Mouse (Mus musculus): ENCODE data around the gene Rtp4.

Rtp4 gene

DNA sequence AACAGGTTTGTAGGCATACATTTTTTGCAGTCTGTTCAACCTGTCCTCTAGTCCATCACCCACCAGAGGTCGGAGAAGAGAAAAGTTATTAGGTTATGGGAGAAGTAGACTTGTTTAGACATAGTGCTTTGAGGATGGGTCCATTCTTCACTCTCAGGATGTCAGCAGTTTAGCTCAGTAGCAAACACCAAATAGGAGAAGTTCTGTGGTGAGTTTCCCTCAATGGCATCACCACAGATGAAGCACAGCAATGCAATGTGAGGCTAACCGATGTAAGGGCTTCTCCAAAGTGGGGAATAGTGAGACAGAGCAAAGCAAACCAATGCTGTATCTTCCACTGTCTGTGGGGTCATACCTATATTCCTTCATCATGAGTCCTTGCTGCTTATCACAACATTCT lies 37.6 kb downstream of the Rtp4 start:
- DNase-seq (ENCODE audit: extremely low read depth, insufficient read length, low spot score): no peak

DNA sequence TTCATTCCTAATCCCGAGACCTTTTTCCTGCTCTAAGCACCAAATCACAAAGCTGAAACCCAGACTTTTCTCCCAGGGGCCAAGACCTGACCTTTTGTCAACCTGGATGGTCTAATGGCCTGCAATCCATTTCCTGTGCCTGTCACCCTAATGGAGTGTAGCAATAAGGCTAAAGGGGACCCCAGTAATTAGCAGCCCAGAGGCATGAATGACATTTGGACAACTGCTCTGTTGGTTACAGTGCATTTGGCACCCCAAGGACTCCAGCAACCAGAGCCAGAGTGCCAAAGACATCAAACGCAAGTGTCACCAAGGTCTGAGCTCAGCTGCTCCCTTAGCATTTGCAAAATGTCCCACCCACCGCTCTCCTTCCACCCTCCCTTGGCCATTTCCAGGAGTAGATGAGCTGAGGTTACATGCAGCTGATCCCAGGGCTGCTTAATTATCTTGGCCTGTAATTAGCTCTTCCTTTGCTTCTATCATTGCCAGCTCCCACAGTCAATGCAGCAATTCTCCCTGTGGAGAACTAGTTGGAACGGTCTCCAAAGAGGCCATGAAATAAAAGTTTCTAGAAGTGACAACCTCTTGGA lies 48.4 kb downstream of the Rtp4 start:
- DNase-seq (ENCODE audit: extremely low read depth, insufficient read length, low spot score): no peak

DNA sequence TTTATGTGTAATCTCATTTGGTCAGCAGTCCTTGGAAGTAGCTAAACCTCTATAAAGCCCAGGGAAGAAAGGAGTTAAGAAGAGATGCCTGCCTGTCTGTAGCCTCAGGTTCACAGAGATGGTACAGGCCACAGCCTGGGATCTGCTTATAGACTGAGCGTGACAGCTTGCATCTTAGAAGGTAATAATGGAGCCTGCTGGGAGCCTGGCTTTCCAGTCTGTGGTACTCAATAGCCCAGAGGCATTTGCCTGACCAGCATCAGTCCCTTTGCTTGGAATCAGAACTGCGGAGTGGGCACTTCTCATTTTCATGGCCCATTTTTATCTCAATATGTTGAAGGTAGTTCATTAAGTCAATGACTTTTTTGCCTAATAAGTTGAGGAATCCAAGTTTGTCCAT lies 54.5 kb downstream of the Rtp4 start:
- DNase-seq (ENCODE audit: extremely low read depth, insufficient read length, low spot score): no peak

DNA sequence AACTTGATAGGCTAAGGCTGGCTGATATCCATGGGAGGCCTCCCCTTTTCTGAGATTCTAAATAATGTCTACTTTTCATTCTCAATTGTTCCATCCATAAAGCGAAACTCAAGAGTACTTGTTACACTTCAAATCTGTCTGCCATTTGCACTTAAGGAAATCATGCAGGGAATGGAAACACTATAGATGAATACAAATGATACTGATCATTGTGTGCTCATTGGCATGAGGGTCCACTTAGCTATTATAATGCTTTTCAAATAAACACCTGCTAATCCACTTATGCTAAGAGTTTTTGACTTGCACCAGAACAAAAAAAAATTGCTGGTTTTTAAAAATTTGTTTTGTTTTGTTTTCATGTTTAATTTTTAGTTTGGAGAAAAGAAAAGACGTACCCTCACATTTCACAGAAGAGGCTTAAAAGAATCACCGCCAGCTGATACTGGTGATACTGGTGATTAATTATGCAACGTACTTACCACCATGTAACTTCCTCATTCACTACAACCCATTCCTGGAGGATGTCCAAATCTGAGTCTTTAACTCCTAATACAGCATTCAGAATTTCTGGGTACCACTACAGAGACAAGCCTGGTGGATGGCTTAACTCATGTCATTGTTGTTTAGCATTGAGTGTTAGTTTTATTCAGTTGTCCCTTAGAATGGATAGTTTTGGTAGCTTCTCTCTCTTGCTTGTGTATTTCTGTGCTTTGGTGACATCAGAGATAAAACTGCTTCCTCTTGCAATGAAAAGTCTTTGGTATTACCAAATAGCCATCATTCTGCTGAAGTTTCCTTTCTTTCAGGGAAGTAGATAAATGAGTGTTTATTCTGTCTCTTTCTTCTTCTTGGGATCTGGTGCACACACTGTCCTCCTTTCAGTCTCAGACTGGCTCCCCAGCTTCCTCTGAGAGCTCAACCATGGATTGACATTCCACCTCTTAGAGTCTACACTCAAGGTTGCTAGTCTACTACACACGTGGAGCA lies 71.3 kb downstream of the Rtp4 start:
- DNase-seq (ENCODE audit: extremely low read depth, insufficient read length, low spot score): no peak

DNA sequence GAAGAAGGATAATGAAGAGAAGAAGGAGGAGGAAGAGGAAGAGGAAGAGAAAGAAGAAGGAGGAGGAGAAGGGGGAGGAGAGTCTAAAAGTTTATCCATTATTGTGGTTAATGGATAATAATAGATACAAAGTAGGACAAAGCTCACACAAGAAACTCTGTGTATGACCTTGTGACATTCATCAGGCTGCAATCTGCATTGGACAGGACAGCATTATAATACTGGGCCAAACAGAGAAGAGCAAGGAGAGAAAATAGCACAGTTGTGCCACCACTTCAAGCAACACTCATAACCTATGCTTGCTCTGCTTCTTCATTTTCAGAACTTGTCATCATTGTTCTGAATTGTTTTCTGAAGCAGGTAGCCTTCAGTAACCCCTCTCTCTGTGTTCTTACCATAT lies 72.4 kb downstream of the Rtp4 start:
- no peak for DNase-seq (ENCODE audit: extremely low read depth, insufficient read length, low spot score)

DNA sequence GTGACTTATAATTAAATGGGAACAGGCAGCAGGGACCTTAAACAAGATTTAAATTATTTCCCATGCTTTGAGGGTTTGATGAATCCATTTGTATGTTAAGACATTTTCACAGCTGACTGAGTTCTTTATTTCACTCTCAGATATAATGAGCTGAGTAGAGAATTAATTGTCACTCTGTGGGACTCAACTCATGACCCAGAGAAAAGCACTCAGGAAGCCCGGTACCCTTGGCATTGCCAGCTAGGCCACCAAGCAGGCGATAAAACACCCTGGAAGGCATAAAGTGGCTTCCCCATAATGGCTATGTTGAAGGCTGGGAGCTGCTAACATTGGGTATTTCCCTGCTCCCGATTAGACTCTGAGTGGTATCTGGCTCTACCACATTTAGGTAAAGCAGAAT lies 76.6 kb downstream of the Rtp4 start:
- no peak for DNase-seq (ENCODE audit: extremely low read depth, insufficient read length, low spot score)

DNA sequence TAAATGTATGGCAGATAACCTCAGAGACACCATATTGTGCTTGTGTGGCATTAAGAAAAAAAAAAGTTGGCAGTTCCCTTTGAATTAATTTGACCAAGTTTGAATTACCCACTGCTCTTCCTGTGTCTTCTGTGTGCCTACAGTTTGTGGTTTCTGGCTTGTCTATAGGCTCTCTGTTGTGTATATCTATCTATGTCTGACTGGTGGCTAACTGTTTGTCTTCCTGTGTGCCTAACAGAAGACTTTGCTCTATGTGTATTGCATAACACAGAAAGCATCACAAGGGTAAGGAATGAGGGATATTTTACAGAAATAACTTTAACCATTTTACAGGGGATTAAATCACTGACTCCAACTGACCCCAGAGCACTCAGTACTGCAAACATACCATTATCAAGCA lies 77.9 kb downstream of the Rtp4 start:
- no peak for DNase-seq (ENCODE audit: extremely low read depth, insufficient read length, low spot score)

DNA sequence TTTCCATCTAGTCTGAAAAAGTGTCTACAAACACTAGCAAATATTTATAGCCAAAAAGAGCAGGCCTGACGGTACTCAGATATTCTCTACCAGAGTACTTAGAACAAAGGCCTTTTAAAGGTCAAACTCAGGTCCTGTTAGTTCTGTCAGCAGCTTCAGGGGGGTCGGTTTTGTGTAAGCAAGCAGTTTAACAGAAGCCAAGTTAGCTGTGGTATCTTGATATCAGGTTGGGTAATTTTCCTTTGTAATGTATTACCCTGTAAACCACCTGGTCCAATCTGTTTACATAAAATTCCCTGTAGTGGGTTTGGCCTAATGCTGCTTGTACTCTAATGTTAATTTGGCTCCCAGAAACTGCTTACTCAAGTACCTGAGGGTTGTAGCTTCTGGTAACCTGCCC lies 86.1 kb downstream of the Rtp4 start:
- no peak for DNase-seq (ENCODE audit: extremely low read depth, insufficient read length, low spot score)

DNA sequence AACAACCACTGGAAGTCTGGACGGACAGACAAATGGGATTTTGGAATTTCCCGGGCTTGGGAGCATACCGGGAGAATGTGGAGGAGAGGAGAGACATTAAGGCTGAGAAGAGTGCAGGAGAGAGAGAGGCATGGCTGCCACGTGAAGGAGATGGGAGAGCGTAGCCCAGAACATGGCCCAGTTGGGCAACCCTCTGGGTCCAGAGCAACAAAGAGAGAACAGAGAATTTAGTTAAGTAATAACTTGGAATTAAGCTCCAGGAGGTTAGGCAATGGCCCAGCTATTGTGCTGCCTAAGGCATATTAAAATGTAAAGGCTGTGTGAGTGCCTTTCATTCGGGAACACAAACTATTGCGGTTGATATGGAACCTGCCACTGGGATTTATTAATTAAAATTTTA lies 86.6 kb downstream of the Rtp4 start:
- DNase-seq (ENCODE audit: extremely low read depth, insufficient read length, low spot score): no peak

DNA sequence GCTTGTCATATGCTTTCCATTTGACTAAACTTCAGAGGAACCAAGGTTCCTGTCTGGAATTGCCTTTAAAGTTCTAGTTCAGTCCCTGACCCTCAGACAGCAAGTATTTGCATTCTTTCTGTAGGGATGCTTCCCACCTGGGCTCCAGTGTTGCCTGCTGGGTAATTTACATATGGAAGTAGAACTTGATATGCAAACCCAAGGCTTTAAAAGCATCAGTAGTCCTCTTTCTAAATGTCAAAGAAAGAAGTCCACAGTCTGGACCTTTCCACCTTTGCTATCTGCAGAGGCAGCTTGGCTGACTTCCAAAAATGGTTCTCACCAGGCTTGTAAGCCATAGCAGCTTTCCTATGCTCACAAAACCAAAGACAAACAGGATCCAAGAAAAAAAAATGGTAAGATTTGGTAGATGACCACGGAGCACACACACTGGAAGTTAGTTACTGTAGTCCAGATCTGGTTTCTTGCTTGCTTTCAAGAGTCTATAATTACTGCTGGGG lies 87.9 kb downstream of the Rtp4 start:
- DNase-seq (ENCODE audit: extremely low read depth, insufficient read length, low spot score): no peak

DNA sequence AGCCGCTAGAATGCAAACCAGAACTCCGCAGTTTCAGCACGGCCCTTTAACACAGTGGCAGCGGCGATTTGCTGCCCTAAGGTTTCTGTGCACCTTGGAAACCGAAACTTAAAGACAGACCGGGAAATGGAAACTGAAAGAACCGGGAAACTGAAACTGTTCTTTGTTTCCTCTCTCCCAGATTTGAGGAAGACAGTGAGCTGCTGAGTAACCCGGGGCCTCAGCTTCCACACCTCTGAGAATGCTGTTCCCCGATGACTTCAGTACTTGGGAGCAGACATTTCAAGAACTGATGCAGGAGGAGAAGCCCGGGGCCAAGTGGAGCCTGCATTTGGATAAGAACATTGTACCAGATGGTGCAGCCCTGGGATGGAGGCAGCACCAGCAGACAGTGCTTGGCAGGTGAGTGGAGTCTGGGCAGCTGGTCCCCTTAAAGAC lies 89.7 kb downstream of the Rtp4 start:
- DNase-seq (ENCODE audit: extremely low read depth, insufficient read length, low spot score): peak; percentile 41

DNA sequence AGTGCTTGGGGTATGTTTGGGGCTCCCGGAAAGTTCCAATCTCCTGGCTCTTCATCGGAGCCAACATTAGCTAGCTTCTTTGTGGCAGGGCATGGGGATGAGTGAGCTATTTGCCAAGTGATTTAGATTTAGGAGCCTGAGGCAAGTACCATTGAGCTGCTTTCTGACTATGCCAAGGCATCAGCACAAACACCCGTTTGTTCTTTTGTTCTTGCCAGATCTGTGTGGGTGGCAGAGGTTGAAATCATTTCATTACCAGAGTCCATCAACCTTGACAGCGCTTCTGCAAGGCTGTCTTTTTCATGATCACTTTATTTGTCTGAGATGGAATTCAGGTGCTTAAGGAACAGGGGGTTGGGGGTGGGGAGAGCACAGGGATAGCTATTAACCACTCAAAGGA lies 104.1 kb downstream of the Rtp4 start:
- DNase-seq (ENCODE audit: extremely low read depth, insufficient read length, low spot score): no peak

DNA sequence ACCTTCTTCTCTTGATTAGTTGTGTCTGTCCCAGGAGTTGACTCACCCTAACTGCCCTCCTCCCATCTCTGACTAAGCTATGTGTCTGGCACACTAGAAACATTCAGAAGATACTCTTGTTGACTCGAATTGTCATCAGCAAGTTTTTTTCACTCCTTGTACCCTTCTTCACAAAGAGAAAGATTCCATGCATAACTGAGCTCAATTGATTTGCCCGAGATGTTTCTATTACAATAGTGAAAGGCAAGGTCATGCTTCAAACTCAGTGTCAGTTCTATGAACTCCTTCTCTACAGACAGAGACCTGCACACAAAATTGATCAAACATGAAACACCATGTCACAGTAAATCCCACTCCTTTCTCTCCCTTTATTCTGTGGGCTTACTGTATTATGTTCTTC lies 111.4 kb downstream of the Rtp4 start:
- DNase-seq (ENCODE audit: extremely low read depth, insufficient read length, low spot score): no peak

DNA sequence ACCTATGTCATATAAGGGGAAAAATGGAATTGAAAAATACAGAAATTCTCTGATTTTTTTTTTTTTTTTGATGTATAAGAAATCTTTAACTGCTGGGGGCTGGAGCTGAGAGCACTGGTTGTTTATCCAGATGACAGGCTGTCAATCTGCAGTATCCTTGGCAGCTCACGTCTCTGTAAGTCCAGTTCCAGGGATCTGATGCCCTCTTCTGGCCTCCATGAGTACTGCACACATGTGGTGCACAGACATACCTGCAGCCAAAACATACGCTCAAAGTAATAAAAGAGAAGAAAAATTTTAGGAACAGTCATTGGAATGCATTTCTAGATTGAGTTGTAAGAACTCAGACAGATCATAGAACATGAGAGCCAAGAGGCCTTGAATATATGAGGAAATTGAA lies 112.6 kb downstream of the Rtp4 start:
- DNase-seq (ENCODE audit: extremely low read depth, insufficient read length, low spot score): no peak

DNA sequence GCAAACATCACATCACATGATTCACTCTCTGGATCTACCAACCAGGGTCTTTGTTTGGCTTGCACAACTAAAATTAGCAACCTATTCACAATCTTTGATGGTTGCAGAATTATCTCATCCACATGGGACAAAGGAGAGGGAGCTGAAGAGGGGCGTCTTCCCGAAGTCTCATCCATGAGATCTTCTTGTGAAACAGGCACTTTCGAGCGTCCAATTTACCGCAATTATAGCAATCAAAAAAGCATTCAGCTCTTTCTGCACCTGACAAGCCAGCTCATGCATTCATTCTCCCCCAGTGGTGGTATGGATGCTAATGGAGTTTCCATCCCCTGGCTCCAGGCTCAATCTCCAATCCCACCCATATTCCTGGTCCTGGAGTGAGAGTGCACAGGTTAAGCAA lies 132.9 kb downstream of the Rtp4 start:
- no peak for DNase-seq (ENCODE audit: extremely low read depth, insufficient read length, low spot score)

DNA sequence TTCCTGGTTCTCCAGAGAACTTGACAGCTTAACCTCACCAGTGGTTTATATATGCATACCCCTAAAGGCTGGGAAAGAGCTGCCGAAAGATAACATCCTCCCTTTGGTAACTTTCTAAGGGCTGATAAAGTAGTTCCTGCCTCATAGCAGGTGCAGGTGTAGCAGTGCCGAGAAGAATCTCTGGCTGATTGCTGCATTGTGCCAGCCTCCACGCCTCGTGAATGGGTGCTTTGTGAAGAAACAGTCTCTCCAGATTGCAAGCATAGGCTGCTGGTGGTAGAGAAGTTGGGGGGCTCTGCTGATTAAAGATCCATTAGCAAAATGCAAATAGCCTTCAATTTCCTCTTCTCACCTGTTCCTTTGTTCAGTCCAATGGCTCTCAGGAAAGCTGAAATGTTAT lies 133.4 kb downstream of the Rtp4 start:
- no peak for DNase-seq (ENCODE audit: extremely low read depth, insufficient read length, low spot score)

DNA sequence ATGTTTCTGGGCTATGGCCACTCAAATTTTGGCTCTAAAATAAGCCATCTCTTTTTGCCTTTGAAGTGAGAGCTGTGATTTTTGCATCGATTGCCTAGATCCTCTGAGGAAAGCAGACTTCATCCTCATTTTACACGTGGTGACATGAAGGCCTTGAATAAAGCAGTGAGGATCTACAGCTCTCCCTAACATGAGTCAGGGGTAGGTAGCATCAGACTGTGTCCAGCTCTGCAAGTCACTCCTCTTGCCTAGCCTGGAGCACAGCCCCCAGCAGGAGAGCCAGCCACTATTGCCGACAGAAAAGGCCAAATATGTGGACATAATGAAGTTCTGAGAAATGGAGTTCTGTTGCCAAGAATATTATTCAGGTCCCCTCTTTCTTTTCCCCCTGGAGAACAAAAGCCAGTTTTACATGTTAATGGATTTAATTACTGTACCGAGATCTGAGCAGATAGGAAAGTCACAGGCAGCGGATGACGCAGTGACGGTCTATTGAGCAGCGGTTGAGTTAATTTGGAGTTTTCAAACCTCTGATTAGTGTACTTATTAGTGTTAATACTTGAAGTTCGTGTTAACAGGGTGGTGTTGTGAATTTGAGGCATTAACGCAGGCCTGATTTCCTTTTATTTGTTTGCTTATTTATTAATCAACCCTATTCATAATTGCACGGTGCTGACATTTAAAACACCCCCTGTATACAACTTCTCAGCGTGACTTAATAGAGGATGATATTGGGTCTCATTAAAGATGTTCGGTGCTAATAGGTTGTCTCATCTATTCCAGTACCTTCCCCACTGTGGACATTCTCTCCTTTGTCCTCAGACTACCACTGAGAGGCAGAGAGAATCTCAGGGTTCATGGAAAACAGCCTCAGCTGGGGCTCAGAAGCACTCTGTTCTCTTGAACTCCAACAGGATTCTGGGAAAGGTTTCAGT lies 139.8 kb downstream of the Rtp4 start:
- DNase-seq (ENCODE audit: extremely low read depth, insufficient read length, low spot score): no peak

Measured in 3134 (cell line).